ENCODE assay signal across 7 mouse cellular contexts in the genomic region with DNA sequence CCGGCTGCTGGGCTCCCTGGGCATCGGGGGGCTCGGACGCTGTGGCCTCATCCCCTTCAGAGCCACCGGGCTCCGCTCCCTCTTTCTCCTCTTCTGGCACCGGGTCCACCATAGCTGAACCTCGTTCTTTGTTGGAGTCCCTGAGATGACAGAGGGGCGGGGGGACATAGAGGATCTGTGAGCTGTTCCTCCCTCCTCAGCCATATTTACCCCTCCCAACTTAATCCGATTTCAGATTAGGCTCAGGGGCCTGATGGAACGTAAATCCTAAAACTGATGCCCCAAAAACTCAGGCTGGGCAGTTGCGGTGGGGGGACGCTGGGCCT. TPM values are rescaled to one million over a fixed set of nuclear protein-coding genes. Genes with fewer than 3 reads are reported as not detected.
DNase-seq lines count a peak whose midpoint lies in the region; ATAC-seq and TF ChIP-seq lines count a peak whose summit lies in the region.

No protein-coding gene starts in this region.

- no peaks in the 10 kb centered on the region for H3K36me3 ChIP-seq in lung, embryonic 15.5 days
- H3K36me3 ChIP-seq in forebrain, embryonic 13.5 days (ENCODE audit: poor library complexity, severe bottlenecking), result peaks cover 48% of the 10 kb centered on the region
- no peaks in the 10 kb centered on the region for H3K36me3 ChIP-seq in intestine, postnatal 0 days (ENCODE audit: control insufficient read depth, insufficient read depth)

- no peak for TF ChIP-seq CTCF in intestine, postnatal 0 days (IDR thresholded peaks at IDR 0.05; ENCODE audit: low read depth)
- no peak for TF ChIP-seq CTCF in olfactory bulb, adult 2 months (IDR thresholded peaks at IDR 0.05; ENCODE audit: insufficient read depth, low read depth, low read length)

- peaks cover 37% of the 10 kb centered on the region for H3K4me1 ChIP-seq in lung, embryonic 15.5 days
- H3K4me1 ChIP-seq in forebrain, embryonic 13.5 days, result peaks cover 16% of the 10 kb centered on the region
- H3K4me1 ChIP-seq in intestine, postnatal 0 days (replicated peaks; ENCODE audit: control insufficient read depth, insufficient read depth, low read length), result peaks cover 6% of the 10 kb centered on the region
- peaks cover 19% of the 10 kb centered on the region for H3K4me1 ChIP-seq in olfactory bulb, adult 2 months (ENCODE audit: control insufficient read depth, insufficient read depth, low read length)

- H3K27me3 ChIP-seq in lung, embryonic 15.5 days, result peaks cover 73% of the 10 kb centered on the region
- H3K27me3 ChIP-seq in forebrain, embryonic 13.5 days, result no peaks in the 10 kb centered on the region
- peaks cover 54% of the 10 kb centered on the region for H3K27me3 ChIP-seq in intestine, postnatal 0 days (replicated peaks; ENCODE audit: control insufficient read depth, insufficient read depth, low read length)

- peak overlapping the region; percentile 35; the same call in 1 of the 2 replicates for H3K9ac ChIP-seq in lung, embryonic 15.5 days
- H3K9ac ChIP-seq in forebrain, embryonic 13.5 days, result peak overlapping the region; percentile 94
- no peak overlapping the region for H3K9ac ChIP-seq in intestine, postnatal 0 days (ENCODE audit: low read depth, low read length)

- TF ChIP-seq POLR2A in olfactory bulb, adult 2 months (IDR thresholded peaks at IDR 0.05; ENCODE audit: insufficient read depth, low read depth, low read length), result no peak

- H3K4me3 ChIP-seq in lung, embryonic 15.5 days, result peak overlapping the region; percentile 63
- H3K4me3 ChIP-seq in forebrain, embryonic 13.5 days, result peak overlapping the region; percentile 71
- peak overlapping the region; percentile 56 for H3K4me3 ChIP-seq in intestine, postnatal 0 days (ENCODE audit: low read depth, low read length)
- peak overlapping the region; percentile 74 for H3K4me3 ChIP-seq in olfactory bulb, adult 2 months (ENCODE audit: insufficient read depth, low read depth, low read length)

- DNase-seq in lung, postnatal 10 days, result no peak
- DNase-seq in adipocyte (ENCODE audit: low spot score), result no peak
- DNase-seq in adrenal gland, postnatal 36 days, result no peak

- H3K27ac ChIP-seq in lung, embryonic 15.5 days, result no peak overlapping the region
- peak overlapping the region; percentile 98 for H3K27ac ChIP-seq in forebrain, embryonic 13.5 days
- H3K27ac ChIP-seq in intestine, postnatal 0 days (ENCODE audit: low read depth, low read length), result no peak overlapping the region
- H3K27ac ChIP-seq in olfactory bulb, adult 2 months (ENCODE audit: insufficient read depth, low read depth, low read length), result peak overlapping the region; percentile 87

- WGBS in lung, embryonic 15.5 days, result 6% methylated on average over 13 of the region's 13 CpGs
- 6% methylated on average over 12 of the region's 13 CpGs for WGBS in forebrain, embryonic 13.5 days
- 14% methylated on average over 13 of the region's 13 CpGs for WGBS in intestine, postnatal 0 days
- WGBS in olfactory bulb, adult 2 months, result 5% methylated on average over 13 of the region's 13 CpGs

- peak overlapping the region; percentile 100 for H3K4me2 ChIP-seq in lung, embryonic 15.5 days
- H3K4me2 ChIP-seq in forebrain, embryonic 13.5 days, result peak overlapping the region; percentile 70
- H3K4me2 ChIP-seq in intestine, postnatal 0 days (replicated peaks; ENCODE audit: low read depth), result peak overlapping the region; percentile 96

- no peak for ATAC-seq in lung, embryonic 15.5 days (ENCODE audit: borderline replicate concordance, extremely low read depth, low FRiP score, low TSS enrichment)
- peak; percentile 25; the same call in 1 of the 2 replicates for ATAC-seq in forebrain, embryonic 13.5 days
- no peak for ATAC-seq in intestine, postnatal 0 days

- no peaks in the 10 kb centered on the region for H3K9me3 ChIP-seq in lung, embryonic 15.5 days
- H3K9me3 ChIP-seq in forebrain, embryonic 13.5 days (replicated peaks), result peaks cover 45% of the 10 kb centered on the region
- no peaks in the 10 kb centered on the region for H3K9me3 ChIP-seq in intestine, postnatal 0 days (ENCODE audit: control insufficient read depth)

RNA-seq across cellular contexts. Expression of a gene that starts 1.1 kb away (rescaled TPM):
- polyA plus RNA-seq in lung, embryonic 15.5 days (2015; fragmentation: Nextera tagmentation; extraction: Ambion mirVana), result 0.06 and 0.10 TPM in 2 replicates
- 4.6 and 4.7 TPM in 2 replicates for polyA plus RNA-seq in forebrain, embryonic 13.5 days (2015; fragmentation: Nextera tagmentation; extraction: Ambion mirVana)
- 0.03 and 0.10 TPM in 2 replicates for polyA plus RNA-seq in intestine, postnatal 0 days (2015; fragmentation: Nextera tagmentation; extraction: Ambion mirVana)
- not detected in 2 replicates for polyA plus RNA-seq in olfactory bulb, adult 2 months (2012; ENCODE audit: insufficient read depth, insufficient read length, low replicate concordance, missing spikeins)
- total RNA-seq in adrenal gland, postnatal 36 days (2021), result not detected

RNA-seq across cellular contexts. Expression of a gene that starts 31.0 kb away (rescaled TPM):
- polyA plus RNA-seq in lung, embryonic 15.5 days (2015; fragmentation: Nextera tagmentation; extraction: Ambion mirVana), result 17.3 and 17.4 TPM in 2 replicates
- polyA plus RNA-seq in forebrain, embryonic 13.5 days (2015; fragmentation: Nextera tagmentation; extraction: Ambion mirVana), result 13.8 and 14.0 TPM in 2 replicates
- 16.9 and 17.6 TPM in 2 replicates for polyA plus RNA-seq in intestine, postnatal 0 days (2015; fragmentation: Nextera tagmentation; extraction: Ambion mirVana)
- polyA plus RNA-seq in olfactory bulb, adult 2 months (2012; ENCODE audit: insufficient read depth, insufficient read length, low replicate concordance, missing spikeins), result not detected in 2 replicates
- total RNA-seq in adrenal gland, postnatal 36 days (2021), result 10 to 100 TPM; 53.9 to 59.4 TPM

Comparison
In these comparisons a context has a peak if more than half of its experiments do, and no peak if none do; other contexts are left out.
1. H3K27ac ChIP-seq: peak in forebrain, embryonic 13.5 days (single experiment) and olfactory bulb, adult 2 months (single experiment); none in lung, embryonic 15.5 days (single experiment) and intestine, postnatal 0 days (single experiment).
2. Peak in every context shown above with its lines, with median percentiles within 50 percentile points of each other: H3K4me2 ChIP-seq and H3K4me3 ChIP-seq.